Mouse (Mus musculus) lung, adult 2 months (tissue): ENCODE data around the gene Gm49380.

Experiments used
- CTCF ChIP-seq: fragments of 200-500 bp; IDR thresholded peaks from 2 replicates; pipeline ENCODE4 v1.5.1; 2011; ENCODE audit warnings: mild to moderate bottlenecking, low read length, control low read depth; ENCODE audit not compliant: insufficient read depth
- POLR2A ChIP-seq: fragments of 200-500 bp; IDR thresholded peaks from 2 replicates; pipeline ENCODE4 v1.6.1; 2011; ENCODE audit warnings: low read depth, mild to moderate bottlenecking, control low read depth, low read length, borderline replicate concordance; ENCODE audit errors: extremely low read depth

DNA sequence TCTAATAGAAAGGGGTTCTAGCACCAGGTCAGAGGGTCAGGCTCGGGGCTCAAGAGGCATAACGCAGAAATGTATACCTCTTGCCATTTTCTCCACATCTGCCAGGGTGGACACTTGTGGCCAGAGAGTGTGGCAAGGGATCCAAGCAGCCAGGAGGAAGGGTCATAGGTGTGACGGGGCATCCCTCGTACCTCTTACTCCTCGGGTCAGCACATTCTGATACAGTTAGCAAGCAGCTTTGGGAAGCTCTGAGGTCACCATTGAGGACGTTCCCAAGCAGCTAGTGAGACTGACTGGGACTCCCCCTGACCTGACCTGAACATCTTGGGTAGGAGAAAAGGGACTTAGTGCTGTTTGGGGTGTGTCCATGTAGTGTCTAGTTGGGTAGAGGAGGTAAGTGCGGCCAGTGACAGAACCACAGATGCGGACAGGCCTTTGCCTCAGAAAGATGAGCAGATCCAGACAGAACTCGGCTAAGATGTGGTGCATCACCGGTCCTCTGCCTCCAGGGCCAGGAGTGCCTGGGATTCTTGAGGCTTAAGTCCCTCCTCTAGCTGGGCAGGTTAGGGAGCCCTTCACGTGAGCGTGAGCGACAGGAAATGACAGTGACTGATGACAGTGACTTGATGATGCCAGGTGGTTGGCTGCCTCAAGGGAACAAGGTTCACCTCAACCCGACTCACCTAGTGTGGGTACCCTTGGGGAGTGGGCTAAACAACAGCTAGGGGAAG, 43.0 kb downstream of the Gm49380 start:
- TF ChIP-seq POLR2A (no peak), CTCF (no peak)
